Mouse (Mus musculus) skeletal muscle tissue, adult 2 months (tissue): ENCODE results near the gene Polr2i.
"Not testable (repeated sequence)": the region's sequence is repeated elsewhere in the genome, so short reads cannot be mapped to it uniquely, and the experiment has no call there.

Experiments used
- DNase-seq: peaks from one replicate; pipeline ENCODE4 v3.0.0-alpha.2; 2012; ENCODE audit warnings: low read depth, low spot score

Polr2i gene

GRCm38 (mm10) chr7:30231669-30232454 lies at the start of gene Polr2i, which contains the start of gene Tbcb:
TSS of gene Polr2i (plus strand) at chr7:30231948.
TSS of gene Tbcb (minus strand) at chr7:30232272.
- DNase-seq: peak; percentile 100

GRCm38 (mm10) chr7:30183189-30183588 lies 48.6 kb upstream of the Polr2i start:
- not testable (repeated sequence) for DNase-seq

- DNase-seq: peak; percentile 97
Observed at GRCm38 (mm10) chr7:30183879-30184289, 47.9 kb upstream of the Polr2i start, which contains the start of gene Cox7a1. TSS of gene Cox7a1 (plus strand) at chr7:30184144.

DNA sequence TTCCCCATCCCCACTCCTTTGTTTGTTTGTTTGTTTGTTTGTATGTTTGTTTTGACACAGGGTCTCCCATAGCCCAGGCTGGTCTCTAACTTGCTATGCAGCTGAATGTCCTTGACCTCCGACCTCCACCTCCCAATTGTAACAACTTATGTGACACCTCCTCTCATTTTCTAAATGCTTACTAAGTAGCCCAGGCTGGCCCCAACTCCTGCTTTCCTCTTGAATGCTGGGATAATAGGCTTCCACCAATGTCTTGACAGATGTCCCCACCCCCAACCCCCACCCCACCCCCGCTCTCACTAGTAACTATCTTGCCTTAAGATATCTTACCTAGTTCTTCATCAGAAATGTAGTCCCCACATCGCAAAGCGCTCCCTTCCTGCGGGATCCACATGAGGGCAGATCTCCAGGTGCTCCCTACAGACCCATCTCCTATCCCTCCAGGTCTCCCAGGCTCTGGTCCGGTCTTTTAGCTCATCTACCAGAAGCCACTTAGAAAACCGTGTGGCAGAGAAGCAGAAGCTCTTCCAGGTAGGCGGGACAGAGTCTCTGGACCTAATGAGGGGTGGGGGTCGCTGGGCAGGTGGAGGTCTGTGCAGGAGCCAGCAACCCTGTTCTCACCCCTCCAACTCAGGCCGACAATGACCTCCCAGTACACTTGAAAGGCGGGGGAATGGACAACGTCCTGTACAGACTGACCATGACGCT lies 47.0 kb upstream of the Polr2i start:
- DNase-seq: no peak

DNA sequence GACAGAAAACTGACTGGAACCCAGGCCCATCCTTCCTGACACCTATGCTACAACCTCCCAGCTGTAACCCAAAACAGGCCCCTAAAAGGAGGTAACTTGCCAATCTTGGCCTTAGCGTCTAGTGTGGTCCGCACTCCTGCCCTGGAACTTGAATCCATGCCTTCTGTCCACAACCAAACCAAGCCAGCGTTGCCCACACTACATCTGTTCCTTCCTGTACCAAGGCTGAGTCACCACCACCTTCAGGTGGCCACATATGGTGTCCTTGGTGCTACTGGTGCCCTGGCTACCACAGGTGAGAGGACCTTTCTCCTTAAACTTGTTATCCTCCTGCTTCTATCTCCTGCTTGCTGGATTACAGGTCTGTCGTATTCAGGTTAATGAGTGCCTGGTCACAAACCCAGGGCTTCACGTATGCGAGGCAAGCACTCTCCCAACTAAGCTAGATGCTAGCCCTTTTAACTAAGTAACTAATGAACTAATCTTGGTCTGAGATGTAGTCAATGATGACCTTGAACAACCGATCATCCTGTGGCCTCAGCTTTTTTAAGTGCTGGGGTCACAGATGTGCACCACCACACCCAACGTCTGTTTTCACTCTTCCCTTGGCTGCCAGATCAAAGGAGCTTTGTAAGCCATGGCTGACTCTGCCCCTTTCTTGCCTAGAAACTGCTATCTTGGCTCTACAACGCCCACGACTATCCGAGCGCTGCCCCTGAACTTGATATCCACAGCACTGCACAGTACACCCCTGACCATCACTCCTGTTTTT lies 43.2 kb upstream of the Polr2i start:
- no peak for DNase-seq

DNA sequence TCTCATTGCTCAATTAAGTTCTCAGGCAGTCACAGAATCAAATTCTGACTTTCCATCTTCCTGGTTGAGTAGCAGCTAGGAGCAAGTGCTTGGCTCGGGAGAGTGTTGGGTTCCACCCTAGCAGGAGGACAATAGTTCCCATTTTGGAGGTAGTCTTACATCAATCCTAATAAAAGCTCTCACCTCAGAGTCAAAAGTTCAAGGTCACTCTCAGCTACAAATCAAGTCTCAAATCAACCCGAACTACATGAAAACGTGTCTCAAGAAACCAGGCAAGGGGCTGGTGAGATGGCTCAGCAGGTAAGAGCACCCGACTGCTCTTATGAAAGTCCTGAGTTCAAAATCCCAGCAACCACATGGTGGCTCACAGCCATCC lies 42.6 kb upstream of the Polr2i start:
- no peak for DNase-seq

DNA sequence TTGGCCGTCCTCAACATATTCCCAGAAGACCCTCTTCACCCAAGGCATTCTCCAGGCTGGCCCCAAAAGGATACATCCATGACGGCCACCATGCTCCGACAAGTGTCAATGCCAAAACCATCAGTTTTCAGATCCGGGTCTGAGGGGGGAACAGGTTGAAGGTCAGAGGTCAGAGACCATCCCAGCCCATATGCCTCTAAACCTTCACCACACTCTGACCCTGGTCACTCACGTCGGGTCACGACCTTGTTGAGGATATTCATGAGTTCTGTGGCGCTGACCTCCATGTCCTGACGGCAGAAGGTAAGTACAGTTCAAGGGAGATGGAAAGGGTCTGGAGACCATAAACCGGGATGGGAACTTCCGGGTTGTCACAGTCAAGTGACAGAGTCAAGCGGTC lies 39.7 kb upstream of the Polr2i start:
- DNase-seq: no peak

DNA sequence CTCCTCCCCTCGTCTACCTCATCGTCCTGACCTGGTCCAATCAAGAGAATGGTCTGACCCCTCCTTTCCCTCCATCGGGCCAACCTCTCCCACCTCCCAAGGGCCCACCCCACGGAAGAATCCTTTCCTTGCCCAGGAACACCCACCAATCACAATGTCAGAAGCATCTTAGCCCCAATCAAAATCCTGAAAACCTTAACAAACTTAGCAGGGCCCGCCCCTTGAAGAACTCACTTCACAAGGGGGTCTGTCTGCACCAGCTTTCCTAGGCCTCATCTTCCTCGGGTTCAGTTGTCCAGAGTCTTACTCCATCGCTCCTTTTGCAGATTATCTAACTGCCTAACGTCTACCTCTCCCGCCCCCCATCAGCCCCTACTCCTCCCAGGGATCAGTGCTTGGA lies 38.7 kb upstream of the Polr2i start:
- no peak for DNase-seq

DNA sequence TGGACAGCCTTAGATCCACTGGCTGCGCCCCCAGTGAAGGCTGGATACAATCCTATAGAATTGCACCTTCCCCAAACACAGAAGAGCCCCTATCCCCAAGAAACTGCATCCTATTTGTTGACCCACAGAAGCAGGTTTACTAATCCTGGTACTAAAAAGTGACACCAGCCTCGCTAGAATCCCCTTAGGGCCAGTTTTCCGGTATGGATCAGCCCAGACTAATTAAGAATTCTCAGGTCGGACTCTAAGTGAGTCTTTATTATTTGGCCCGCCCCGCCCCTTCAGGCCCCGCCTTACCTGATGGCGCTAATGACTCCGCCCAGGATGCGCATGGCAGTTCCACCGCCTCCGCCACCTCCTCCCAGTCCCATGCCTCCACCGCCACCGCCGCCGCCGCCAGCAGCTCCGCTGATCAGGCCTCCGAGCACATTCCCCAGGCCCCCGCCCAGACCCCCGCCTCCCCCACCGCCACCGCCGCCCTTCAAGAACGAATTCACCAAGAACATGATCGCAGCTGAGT lies 38.1 kb upstream of the Polr2i start:
- peak; percentile 60 for DNase-seq

GRCm38 (mm10) chr7:30194101-30194831 lies 37.5 kb upstream of the Polr2i start:
- DNase-seq: no peak

DNA sequence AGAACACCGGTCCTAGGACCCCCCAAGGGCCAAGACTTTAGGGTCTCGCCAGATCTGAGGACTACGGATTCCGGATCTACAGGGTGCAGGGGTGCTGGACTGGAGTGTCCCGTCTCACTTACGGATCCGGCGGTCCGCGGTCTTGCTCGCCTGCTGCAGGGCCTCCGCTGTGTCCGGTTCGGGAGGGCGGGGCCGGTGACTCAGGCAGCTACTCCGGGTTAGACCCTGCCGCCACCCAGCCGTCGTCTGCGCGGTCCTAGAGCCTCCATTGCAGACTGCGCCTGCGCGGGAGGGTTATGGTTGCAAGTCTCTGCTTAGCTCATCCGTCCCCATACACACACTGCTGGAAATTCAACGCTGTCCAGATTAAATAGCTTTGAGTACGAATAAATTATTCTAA lies 36.9 kb upstream of the Polr2i start:
- peak; percentile 98 for DNase-seq

GRCm38 (mm10) chr7:30195461-30195860 lies 36.3 kb upstream of the Polr2i start:
- DNase-seq: no peak

DNA sequence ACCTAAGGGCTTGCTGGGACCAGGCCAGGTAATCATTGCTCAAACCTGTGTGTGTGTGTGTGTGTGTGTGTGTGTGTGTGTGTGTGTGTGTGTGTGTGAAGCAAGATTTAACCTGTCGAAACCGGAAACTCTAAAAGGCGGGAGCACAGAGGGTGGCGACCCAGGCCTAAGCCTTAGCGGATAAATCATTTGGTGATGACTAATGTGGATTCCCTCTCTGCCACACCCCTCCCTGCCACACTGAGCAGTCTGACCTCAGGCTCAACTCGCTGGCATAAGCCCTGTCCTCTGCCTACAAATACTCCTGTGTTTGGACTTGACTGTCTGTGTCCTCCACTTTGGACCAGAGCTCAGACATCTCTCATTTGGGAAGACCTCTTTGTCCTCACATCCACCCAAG lies 35.6 kb upstream of the Polr2i start:
- DNase-seq: no peak

DNA sequence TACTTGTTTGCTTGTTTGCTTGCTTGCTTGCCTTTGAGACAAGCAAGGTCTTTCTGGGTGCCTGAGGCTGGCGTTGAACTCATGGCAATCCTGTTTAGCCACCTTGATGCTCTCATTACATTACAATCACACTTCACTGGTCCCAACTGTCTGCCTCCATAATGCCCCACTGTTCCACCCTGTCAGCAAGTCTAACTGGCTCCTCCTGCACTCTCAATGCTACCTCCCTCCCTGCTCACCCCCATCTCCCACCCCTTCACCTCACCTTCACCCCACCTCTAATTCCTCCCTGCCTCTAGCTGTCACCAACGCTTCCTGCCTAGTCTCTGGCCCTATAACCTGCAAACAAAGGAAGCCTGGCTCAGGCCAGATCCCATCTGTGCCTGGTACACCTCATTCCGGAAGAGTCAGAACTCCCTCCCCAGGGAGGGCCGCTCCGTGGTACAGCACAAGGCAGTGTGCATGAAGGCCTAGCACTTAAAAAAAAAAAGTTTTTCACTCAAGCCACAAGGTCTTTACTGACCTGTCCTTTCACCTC lies 34.1 kb upstream of the Polr2i start:
- DNase-seq: no peak

DNA sequence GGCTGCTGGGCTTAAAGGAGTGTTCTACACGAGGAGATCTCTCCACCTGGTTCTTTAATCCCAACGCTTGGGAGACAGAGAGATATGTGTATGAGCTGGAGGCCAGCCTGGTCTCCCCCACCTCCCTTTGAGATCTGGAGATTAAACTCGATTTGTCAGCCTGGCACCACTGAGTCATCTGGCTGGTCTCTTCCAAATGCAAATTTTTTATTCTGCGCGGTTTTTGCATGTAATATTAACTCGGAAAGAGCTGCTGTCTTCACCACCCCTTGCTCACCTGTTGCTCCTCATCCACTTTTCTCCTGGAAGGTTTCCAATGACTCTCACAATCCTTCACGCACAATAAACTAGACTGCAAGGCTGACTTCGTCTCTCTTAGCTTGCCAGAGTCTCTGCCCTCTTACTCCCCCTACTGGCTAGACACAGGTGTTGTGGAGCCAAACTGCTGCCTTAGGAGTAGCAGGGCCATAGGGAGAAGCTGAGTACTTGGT lies 33.2 kb upstream of the Polr2i start, which contains the start of gene Capns1:
Gene Capns1, minus strand, starts transcription at position 331 of the 491 bp plus-strand sequence.
- DNase-seq: peak; percentile 78

DNA sequence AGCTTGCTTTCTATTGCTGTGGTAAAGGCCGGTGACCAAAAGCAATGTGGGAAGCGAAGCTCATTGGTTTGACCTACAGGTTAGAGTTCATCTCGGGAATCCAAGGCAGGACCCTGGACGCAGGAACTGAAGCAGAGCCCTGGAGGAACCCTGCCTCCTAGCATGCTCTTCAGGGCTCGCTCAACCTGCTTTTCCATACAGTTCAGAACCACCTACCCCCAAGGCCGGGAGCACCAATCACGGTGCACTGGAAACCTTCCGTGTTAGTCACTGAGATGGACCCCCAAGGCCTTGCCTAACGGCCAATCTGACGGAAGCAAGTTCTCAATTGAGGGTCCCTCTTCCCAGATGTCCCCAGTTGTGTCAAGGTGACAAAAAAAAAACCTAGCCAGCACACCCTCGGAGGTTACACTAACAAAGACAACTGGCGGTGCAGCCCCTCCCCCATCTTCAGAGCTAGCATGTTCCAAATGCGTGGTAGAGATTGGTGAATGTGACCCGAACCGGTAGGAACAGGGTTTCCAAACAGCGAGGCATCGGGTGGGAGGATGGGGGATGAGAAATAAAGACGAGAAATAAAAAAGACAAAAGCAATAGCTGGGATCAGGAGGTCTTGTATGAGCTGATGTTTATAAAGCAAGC lies 32.1 kb upstream of the Polr2i start:
- DNase-seq: no peak

DNA sequence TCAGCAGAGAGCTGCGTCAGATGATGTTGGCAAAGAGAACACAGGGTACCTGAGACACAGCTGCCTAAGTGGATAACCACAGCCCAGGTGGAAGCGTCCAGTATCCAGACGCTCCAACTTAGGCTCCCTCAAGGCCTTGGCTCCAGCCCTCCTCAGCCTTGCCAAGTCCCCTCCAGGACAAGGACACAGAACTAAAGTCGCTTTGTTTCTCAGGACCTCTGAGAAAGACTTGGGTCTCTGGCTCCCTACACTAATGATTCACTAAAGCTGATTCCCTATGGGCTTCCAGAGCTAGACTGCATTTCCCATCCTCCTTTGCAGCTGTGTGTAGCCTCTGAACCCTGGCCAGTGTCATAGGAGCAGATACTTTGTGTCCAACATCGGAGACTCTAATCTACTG lies 31.5 kb upstream of the Polr2i start:
- no peak for DNase-seq

GRCm38 (mm10) chr7:30200661-30201060 lies 31.1 kb upstream of the Polr2i start:
- DNase-seq: not testable (repeated sequence)

DNA sequence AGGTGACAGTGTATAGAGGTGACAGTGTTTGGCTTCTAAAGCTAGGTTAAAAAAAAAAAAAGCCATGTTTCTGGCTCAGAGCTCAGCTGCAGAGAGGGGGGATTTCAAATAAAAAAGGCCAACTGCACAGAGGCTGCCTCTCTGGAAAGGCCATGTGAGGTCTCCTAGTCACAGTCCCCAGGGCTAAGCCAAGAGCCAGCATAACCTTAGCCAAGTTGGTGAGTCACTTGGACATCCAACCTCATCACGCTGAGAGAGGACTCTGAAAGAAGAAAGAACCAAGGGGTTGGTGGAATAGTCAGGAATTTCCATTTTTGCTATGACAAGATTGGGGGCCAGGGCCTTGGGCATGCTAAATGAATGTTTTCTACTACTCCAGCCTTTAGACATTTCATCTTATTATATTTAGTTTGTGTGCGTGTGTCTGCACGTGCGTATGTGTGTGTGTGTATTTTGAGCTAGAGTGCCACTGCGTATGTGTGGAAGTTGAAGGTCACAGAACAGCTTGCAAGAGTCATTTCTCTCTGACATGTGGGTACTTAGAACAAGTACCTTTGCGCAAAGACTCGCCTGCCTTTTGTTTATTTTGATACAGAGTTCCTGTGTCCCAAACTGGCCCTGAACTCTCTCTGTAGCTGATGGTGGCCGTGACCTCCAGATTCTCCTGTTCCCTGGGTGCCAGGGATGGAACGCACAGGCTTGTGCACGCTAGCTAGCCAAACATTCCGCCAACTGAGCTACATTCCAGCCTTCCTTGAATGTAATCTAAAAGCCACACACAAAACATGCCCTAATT lies 28.7 kb upstream of the Polr2i start:
- DNase-seq: peak; percentile 89
